Mouse (Mus musculus): ENCODE measurements around the gene Zfp367.
A peak's percentile ranks its signal among the peaks of the same experiment; 100 is the strongest.

DNA sequence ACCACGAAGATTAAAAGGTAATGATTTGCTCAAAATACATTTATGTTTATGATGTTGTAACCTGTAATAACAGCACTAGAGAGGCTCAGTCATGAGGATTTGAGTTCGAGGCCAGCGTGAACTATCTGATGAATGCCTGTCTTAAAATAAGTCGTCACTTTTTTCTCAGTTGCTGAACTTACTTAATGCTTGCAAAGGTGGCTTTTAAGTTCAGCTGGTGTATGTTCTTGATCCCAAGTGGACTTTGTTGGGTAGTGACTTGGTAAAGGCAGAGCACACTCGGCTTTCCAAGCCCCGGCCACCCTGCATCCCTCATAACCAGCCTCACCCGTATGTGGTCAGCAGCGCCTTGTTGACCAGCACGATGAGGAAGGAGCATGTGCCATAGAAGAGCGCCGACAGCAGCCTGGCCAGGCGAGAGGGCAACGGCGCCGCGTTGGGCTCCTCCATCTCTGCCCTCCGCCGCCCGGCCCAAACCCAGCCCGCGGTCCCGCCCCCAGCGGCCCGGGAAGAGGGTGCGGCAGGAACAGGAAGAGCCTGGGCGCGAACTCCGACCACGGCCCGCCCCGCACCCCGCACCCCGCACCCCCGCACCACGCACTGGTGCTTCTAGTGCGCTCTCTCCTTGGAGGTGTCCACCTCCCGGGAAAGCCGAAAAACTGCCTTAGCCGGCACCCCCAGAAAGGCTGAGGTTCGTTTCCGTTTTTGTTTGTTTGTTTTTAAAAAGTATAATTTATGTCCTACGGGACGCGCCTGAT lies 24.0 kb downstream of the Zfp367 start, which contains the start of gene Slc35d2:
- TF ChIP-seq CTCF (IDR thresholded peaks at IDR 0.05; ENCODE audit: control insufficient read depth, insufficient read depth, low read length) (no peak), POLR2A (IDR thresholded peaks at IDR 0.05; ENCODE audit: borderline replicate concordance, control insufficient read depth, low read depth, low read length) (peak; percentile 50; the same call in 1 of the 2 replicates)
